Mouse (Mus musculus) olfactory bulb, adult 2 months (tissue): ENCODE data around the gene Pappa2. TPM values are rescaled to one million over a fixed set of nuclear protein-coding genes. Genes with fewer than 3 reads are reported as not detected.

Experiments
- H3K27ac ChIP-seq: fragments of 200-500 bp; 2 replicates; pipeline ENCODE4 v1.5.1; 2012; ENCODE audit warnings: low read depth, low read length; ENCODE audit not compliant: insufficient read depth
- H3K4me1 ChIP-seq: fragments of 200-500 bp; 2 replicates; pipeline ENCODE4 v1.6.1; 2012; ENCODE audit warnings: low read length; ENCODE audit not compliant: control insufficient read depth, insufficient read depth
- H3K4me3 ChIP-seq: fragments of 200-500 bp; 2 replicates; pipeline ENCODE4 v1.5.1; 2012; ENCODE audit warnings: mild to moderate bottlenecking, low read depth, low read length, moderate library complexity; ENCODE audit not compliant: insufficient read depth
- CTCF ChIP-seq: fragments of 200-500 bp; IDR thresholded peaks from 2 replicates; pipeline ENCODE4 v1.5.1; 2012; ENCODE audit warnings: low read depth, mild to moderate bottlenecking, low read length, moderate library complexity; ENCODE audit not compliant: insufficient read depth
- POLR2A ChIP-seq: fragments of 200-500 bp; IDR thresholded peaks from 2 replicates; pipeline ENCODE4 v1.6.1; 2012; ENCODE audit warnings: mild to moderate bottlenecking, low read depth, low read length, moderate library complexity; ENCODE audit not compliant: insufficient read depth
- WGBS: fragments of 180-500 bp; shearing (Covaris S2); methylation state at CpG from one replicate; pipeline ENCODE4 v1.1.7; 2018; 5-methylcytosine and 5-hydroxymethylcytosine counted together
- polyA plus RNA-seq: library from polyadenylated mRNA; stranded (reverse); fragments of >200 nt; gene quantifications from 2 replicates; pipeline ENCODE4 v1.2.4, GENCODE M21; 2012; ENCODE audit warnings: low replicate concordance; ENCODE audit not compliant: missing spikeins, insufficient read depth, insufficient read length

The Pappa2 gene
- polyA plus RNA-seq, 1 experiment = not detected

- no peaks in the 10 kb centered on the region for H3K4me1 ChIP-seq
- TF ChIP-seq POLR2A = no peak
- no peak for TF ChIP-seq CTCF
- no peak overlapping the region for H3K4me3 ChIP-seq
- 89% methylated on average over 5 of the region's 5 CpGs for whole genome bisulfite sequencing
- H3K27ac ChIP-seq = no peak overlapping the region
These were observed 59.8 kb downstream of the Pappa2 start for GRCm38 (mm10) chr1:158920451-158920850.

- Histone ChIP-seq H3K4me1 (no peaks in the 10 kb centered on the region), H3K4me3 (no peak overlapping the region), H3K27ac (no peak overlapping the region)
- TF ChIP-seq CTCF (no peak), POLR2A (no peak)
- 82% methylated on average over 3 of the region's 3 CpGs for WGBS
These were observed 61.4 kb downstream of the Pappa2 start for GRCm38 (mm10) chr1:158918890-158919289.

- Histone ChIP-seq H3K4me3 (no peak overlapping the region), H3K4me1 (no peaks in the 10 kb centered on the region), H3K27ac (no peak overlapping the region)
- WGBS = 64% methylated on average over 3 of the region's 3 CpGs
- TF ChIP-seq POLR2A = no peak
- TF ChIP-seq CTCF = no peak
These were observed 63.2 kb downstream of the Pappa2 start for GRCm38 (mm10) chr1:158917067-158917466.

GRCm38 (mm10) chr1:158915592-158915991, 64.7 kb downstream of the Pappa2 start:
- Histone ChIP-seq H3K4me1 (no peaks in the 10 kb centered on the region), H3K27ac (no peak overlapping the region), H3K4me3 (no peak overlapping the region)
- TF ChIP-seq CTCF (no peak), POLR2A (no peak)
- whole genome bisulfite sequencing = 90% methylated on average over 5 of the region's 5 CpGs

GRCm38 (mm10) chr1:158910661-158911060, 69.6 kb downstream of the Pappa2 start:
- H3K4me1 ChIP-seq = no peaks in the 10 kb centered on the region
- TF ChIP-seq CTCF = no peak
- TF ChIP-seq POLR2A = no peak
- no peak overlapping the region for H3K27ac ChIP-seq
- 93% methylated on average over 2 of the region's 2 CpGs for WGBS
- no peak overlapping the region for H3K4me3 ChIP-seq

- Histone ChIP-seq H3K4me3 (no peak overlapping the region), H3K27ac (no peak overlapping the region), H3K4me1 (no peaks in the 10 kb centered on the region)
- TF ChIP-seq POLR2A = no peak
- no peak for TF ChIP-seq CTCF
These were observed 83.0 kb downstream of the Pappa2 start for GRCm38 (mm10) chr1:158897339-158897738.

GRCm38 (mm10) chr1:158894441-158894840, 85.8 kb downstream of the Pappa2 start:
- TF ChIP-seq POLR2A (no peak), CTCF (no peak)
- Histone ChIP-seq H3K4me1 (no peaks in the 10 kb centered on the region), H3K27ac (no peak overlapping the region), H3K4me3 (no peak overlapping the region)
- 88% methylated on average over 6 of the region's 6 CpGs for WGBS

GRCm38 (mm10) chr1:158875487-158875886, 104.8 kb downstream of the Pappa2 start:
- Histone ChIP-seq H3K4me1 (no peaks in the 10 kb centered on the region), H3K4me3 (no peak overlapping the region), H3K27ac (no peak overlapping the region)
- 86% methylated on average over 3 of the region's 3 CpGs for WGBS
- no peak for TF ChIP-seq POLR2A
- TF ChIP-seq CTCF = no peak

- TF ChIP-seq POLR2A (no peak), CTCF (no peak)
- WGBS = 94% methylated on average over 2 of the region's 2 CpGs
- no peak overlapping the region for H3K4me3 ChIP-seq
- no peaks in the 10 kb centered on the region for H3K4me1 ChIP-seq
- no peak overlapping the region for H3K27ac ChIP-seq
These were observed 105.7 kb downstream of the Pappa2 start for GRCm38 (mm10) chr1:158874552-158875077.

- 71% methylated on average over 1 of the region's 1 CpGs for WGBS
- Histone ChIP-seq H3K4me3 (no peak overlapping the region), H3K4me1 (no peaks in the 10 kb centered on the region), H3K27ac (no peak overlapping the region)
- TF ChIP-seq CTCF (no peak), POLR2A (no peak)
These were observed 106.7 kb downstream of the Pappa2 start for GRCm38 (mm10) chr1:158873631-158874030.
